Mouse (Mus musculus): Measurements from ENCODE around the gene Gm15085.

Gm15085 gene

GRCm38 (mm10) chrX:149447317-149447716 lies at the start of gene Gm15085:
Gene Gm15085 (plus strand): TSS chrX:149447617.
- in situ Hi-C loops (cut with MboI, MseI), result loop anchor here (10.0 to 25.0 kb wide), 4 partner anchors 137 to 1285 kb away; partner anchors contain the start of gene Gm15127

Measured in T-helper 1 cell (primary cell).